Mouse (Mus musculus) G1E (cell line): ENCODE results near the gene Defa23.

Experiments
- CTCF ChIP-seq: IDR thresholded peaks from 2 replicates; pipeline ENCODE4 v1.5.1; 2012; ENCODE audit warnings: low read depth, low read length, inconsistent platforms, mixed read lengths
- GATA1 ChIP-seq: IDR thresholded peaks from 2 replicates; pipeline ENCODE4 v1.6.1; 2012; ENCODE audit warnings: borderline replicate concordance, low read length, inconsistent platforms, mixed read lengths
- GATA2 ChIP-seq: IDR thresholded peaks from 2 replicates; pipeline ENCODE4 v1.6.1; 2012; ENCODE audit warnings: low read depth, low read length, inconsistent platforms, borderline replicate concordance
- POLR2AphosphoS5 ChIP-seq: IDR thresholded peaks from 2 replicates; pipeline ENCODE4 v1.6.1; 2012; ENCODE audit warnings: low read depth, low read length, inconsistent platforms; ENCODE audit not compliant: insufficient replicate concordance
- TAL1 ChIP-seq: conservative IDR thresholded peaks from 2 replicates; pipeline ENCODE4 v1.6.1; 2012; ENCODE audit warnings: low read depth, low read length, inconsistent platforms, mixed read lengths

- TF ChIP-seq CTCF (peak; percentile 60), GATA2 (no peak), POLR2AphosphoS5 (no peak), TAL1 (no peak), GATA1 (no peak)
Measured at GRCm38 (mm10) chr8:21093106-21093505, 38.3 kb downstream of the Defa23 start.
